Mouse (Mus musculus) cerebellum, adult 11 months (tissue): ENCODE measurements around the gene Gm16253.

Experiments
- DNase-seq: peaks from one replicate; pipeline ENCODE4 v3.0.0; 2022

The Gm16253 gene

GRCm38 (mm10) chr3:96576690-96577541 lies at the start of gene Gm16253:
TSS of gene Gm16253 (plus strand) at chr3:96576984.
- DNase-seq, result peak; percentile 67

- DNase-seq, result no peak
These were observed 48.3 kb upstream of the Gm16253 start for GRCm38 (mm10) chr3:96528506-96528905.

GRCm38 (mm10) chr3:96532050-96532449 lies 44.7 kb upstream of the Gm16253 start:
- no peak for DNase-seq

- no peak for DNase-seq
These were observed 42.5 kb upstream of the Gm16253 start for GRCm38 (mm10) chr3:96534300-96534699.

- DNase-seq, result no peak
These were observed 37.5 kb upstream of the Gm16253 start for GRCm38 (mm10) chr3:96539316-96539715.

- DNase-seq, result no peak
These were observed 36.0 kb upstream of the Gm16253 start for GRCm38 (mm10) chr3:96540740-96541139.

- DNase-seq, result no peak
These were observed 35.3 kb upstream of the Gm16253 start for GRCm38 (mm10) chr3:96541328-96542078.

GRCm38 (mm10) chr3:96542554-96542953 lies 34.2 kb upstream of the Gm16253 start:
- DNase-seq, result no peak

GRCm38 (mm10) chr3:96543345-96543744 lies 33.4 kb upstream of the Gm16253 start:
- DNase-seq, result no peak

- DNase-seq, result no peak
These were observed 31.2 kb upstream of the Gm16253 start for GRCm38 (mm10) chr3:96545565-96545964.

- no peak for DNase-seq
These were observed 29.9 kb upstream of the Gm16253 start for GRCm38 (mm10) chr3:96546880-96547279.

- peak; percentile 72 for DNase-seq
These were observed 29.3 kb upstream of the Gm16253 start for GRCm38 (mm10) chr3:96547389-96547960.

- no peak for DNase-seq
These were observed 28.0 kb upstream of the Gm16253 start for GRCm38 (mm10) chr3:96548824-96549223.

- no peak for DNase-seq
These were observed 27.4 kb upstream of the Gm16253 start for GRCm38 (mm10) chr3:96549346-96549745.

- no peak for DNase-seq
These were observed 25.6 kb upstream of the Gm16253 start for GRCm38 (mm10) chr3:96551203-96551602.

GRCm38 (mm10) chr3:96551890-96552289 lies 24.9 kb upstream of the Gm16253 start:
- no peak for DNase-seq

GRCm38 (mm10) chr3:96553601-96554000 lies 23.2 kb upstream of the Gm16253 start:
- DNase-seq, result no peak

- no peak for DNase-seq
These were observed 22.5 kb upstream of the Gm16253 start for GRCm38 (mm10) chr3:96554251-96554650.

GRCm38 (mm10) chr3:96555041-96555596 lies 21.7 kb upstream of the Gm16253 start:
- DNase-seq, result no peak

GRCm38 (mm10) chr3:96555999-96556614 lies 20.7 kb upstream of the Gm16253 start:
- DNase-seq, result no peak

- no peak for DNase-seq
These were observed 19.8 kb upstream of the Gm16253 start for GRCm38 (mm10) chr3:96556651-96557635.

- DNase-seq, result peak; percentile 84
These were observed 19.1 kb upstream of the Gm16253 start, which contains the start of gene Txnip for GRCm38 (mm10) chr3:96557694-96558093. TSS of gene Txnip (plus strand) at chr3:96557957.
